Mouse (Mus musculus): ENCODE data around the gene Tor1a. TPM values are rescaled to one million over a fixed set of nuclear protein-coding genes. Genes with fewer than 3 reads are reported as not detected.
"Not testable (repeated sequence)": the region's sequence is repeated elsewhere in the genome, so short reads cannot be mapped to it uniquely, and the experiment has no call there.

Gene Tor1a
- total RNA-seq, 2 experiments from 2014 or later: 32.5 to 35.7 TPM

DNA sequence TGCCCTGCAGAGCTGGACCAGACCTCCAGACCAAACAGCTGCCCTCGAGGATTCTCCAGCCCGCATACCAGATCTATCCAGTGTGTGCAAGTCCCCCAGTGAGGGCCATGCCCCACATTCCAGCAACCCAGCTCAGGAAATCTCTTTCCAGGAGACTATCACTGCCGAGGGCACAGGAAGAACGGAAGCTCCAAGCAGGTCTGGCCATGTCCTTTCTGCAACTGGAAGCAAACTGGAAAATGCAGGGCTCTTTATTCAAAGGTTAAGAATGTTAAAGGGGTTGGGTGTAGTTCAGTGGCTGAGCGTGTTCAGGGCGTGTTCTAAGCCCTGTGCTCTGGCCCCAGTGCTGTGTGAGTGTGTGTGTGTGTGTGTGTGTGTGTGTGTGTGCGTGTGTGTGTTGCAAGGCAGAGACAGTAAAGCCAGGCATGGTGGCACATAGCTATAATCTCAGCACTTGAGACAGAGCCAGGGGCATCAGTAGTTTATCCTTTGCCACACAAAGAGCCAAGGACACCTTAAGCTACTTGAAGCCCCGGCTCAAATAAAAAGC lies 48.9 kb downstream of the Tor1a start:
- no peak for DNase-seq

DNA sequence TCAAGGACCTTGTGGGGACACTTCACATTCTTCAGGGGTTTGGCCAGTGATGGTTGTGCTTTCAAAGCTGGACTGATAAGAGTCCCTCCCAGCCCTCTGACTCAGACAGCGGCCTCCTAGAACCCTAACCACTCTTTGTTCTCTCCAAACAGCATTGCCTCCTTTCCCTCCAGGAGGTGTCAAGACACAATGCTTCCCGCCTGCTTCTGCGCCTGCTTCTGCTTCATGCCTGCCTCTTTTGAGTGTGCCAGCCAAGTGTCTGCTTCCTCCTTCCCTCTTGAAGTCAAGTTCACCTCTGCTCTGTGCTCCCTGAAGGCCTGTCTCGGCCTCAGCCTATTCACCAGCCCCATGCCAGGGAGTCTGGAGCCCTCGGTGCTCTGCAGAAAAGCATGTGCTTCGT lies 49.6 kb downstream of the Tor1a start:
- DNase-seq: no peak

DNA sequence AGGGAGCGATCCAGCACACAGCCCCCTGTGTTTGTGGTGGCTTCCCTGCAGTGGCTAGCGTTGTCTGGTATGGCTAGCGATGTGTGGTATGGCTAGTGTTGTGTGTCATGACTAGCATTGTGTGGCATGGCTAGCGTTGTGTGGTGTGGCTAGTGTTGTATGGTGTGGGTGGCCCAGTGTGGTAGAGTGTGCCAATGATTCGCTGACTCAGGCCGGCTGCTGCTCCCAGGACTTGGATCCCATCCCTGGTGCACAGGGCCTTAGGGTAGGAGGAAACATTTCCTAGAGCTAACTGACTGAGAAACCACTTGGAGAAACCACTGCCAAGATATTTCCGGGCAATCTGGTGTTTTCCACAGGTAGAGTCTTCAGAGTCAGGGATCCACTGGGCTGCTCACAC lies 50.1 kb downstream of the Tor1a start:
- no peak for DNase-seq

DNA sequence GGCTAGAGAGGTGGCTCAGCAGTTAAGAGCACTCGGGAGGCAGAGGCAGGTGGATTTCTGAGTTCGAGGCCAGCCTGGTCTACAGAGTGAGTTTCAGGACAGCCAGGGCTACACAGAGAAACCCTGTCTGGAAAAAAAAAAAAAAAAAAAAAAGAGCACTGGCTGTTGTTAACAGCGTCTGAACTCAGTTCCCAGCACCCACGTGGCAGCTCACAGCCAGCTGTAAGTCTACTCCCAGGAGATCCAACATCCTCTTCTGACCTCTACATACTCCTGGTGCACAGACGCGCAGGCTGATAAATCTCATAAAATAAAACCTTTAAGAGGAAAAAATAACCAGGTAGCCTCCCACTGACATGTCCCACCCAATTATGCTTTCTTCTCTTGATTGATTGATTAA lies 51.8 kb downstream of the Tor1a start:
- DNase-seq: not testable (repeated sequence)

DNA sequence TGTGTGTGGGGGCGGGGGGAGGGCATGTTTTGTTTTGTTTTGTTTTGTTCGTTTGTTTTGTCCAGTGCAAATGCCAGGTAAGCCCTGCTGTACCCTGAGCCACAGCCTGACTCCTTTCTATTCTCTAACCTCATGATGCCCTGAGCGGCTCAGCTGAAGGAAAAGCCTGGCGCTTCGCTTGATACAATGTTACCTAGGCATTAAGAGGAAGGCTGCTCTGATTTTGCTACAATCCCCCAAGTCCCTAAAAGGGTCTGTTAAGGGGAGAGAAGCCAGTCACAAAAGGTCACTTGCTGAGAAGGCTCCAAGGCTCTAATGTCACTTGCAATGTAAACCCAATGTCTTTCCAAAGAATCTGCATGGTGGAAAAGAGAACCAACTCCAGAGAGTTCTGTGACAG lies 52.4 kb downstream of the Tor1a start:
- DNase-seq: no peak

DNA sequence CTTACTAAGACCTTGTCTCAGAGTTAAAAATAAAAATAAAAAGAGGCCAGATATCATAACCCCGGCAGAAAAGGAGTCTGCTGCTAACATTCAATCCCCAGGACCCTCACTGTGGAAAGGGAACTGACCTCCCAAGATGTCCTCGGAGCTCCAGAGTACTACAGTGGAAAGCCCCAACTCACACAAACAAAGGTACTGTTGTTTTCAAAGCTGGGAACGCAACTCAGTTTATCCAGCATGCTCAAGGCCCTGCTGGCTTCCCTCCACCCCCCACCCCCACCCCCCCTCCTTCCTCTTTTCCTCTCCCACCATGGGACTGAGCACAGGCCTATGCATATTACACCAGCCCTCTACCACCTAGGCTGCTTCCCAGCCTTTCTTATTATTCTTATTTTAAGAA lies 52.9 kb downstream of the Tor1a start:
- no peak for DNase-seq

DNA sequence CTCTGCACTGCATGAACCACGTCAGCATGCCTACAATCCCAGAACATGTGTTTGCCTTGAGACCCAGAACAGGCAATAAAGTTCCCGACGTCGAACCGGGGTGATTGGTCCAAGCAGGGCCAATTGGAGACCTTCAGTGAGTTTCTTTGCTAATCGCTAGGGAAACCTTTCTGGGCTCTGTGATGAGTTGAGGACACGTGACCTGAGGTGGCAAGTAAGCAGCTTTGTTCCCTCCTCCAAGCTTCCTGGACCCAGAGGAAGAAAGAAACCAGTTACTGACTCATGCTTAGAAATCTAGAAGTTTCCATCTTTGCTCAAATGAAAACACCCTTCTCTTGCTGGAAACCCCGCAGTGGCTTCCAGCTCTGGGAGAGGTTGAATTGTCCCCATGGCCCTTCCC lies 54.7 kb downstream of the Tor1a start:
- no peak for DNase-seq

DNA sequence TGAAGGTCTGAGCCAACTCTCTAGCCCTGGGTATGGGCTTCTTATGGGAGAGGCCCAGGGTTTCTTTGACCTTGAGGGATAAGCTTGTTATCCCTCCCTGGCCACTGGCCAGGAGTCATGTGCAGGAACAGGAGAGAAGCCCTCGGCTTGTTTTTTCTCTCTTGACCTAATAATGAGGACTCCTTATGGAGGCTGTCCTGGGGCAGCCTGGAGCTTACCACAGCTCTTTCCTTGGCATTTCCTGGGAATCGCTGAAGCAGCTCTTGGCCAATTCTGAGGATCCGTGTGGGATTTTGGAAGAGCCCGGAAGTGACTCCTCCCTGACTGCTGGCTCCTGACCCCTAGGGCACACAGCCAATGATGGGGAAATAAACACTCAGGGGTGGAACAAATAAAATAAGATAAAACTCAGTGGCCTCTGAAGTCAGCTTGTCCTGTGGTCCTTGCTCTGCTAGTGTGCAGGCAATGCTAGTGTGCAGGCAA lies 55.4 kb downstream of the Tor1a start:
- peak; percentile 81 for DNase-seq

Other genes starting within 250 kb of the Tor1a start
- 1 to 10 TPM in 1 of 2 experiments, under 1 TPM in 1; 0.96 to 1.2 TPM for gene 1700001O22Rik, start 164.3 kb downstream of the Tor1a start, total RNA-seq (2021)
- 10 to 100 TPM; 33.4 to 34.9 TPM for gene Ntmt1, start 160.1 kb downstream of the Tor1a start, total RNA-seq (2021)
- 10 to 100 TPM; 17.2 to 19.6 TPM for gene Asb6, start 137.6 kb downstream of the Tor1a start, total RNA-seq (2021)
- gene Prrx2, start 133.0 kb downstream of the Tor1a start, total RNA-seq (2021): 1 to 10 TPM; 2.3 to 4.0 TPM
- 10 to 100 TPM in 1 of 2 experiments, 1 to 10 TPM in 1; 9.1 to 12.0 TPM for gene Ptges, start 38.1 kb downstream of the Tor1a start, total RNA-seq (2021)
- 10 to 100 TPM; 38.8 to 44.0 TPM for gene Tor1b, start 15.0 kb downstream of the Tor1a start, total RNA-seq (2021)
- 10 to 100 TPM; 26.4 to 30.1 TPM for gene BC005624, start 14.3 kb upstream of the Tor1a start, total RNA-seq (2021)
- 10 to 100 TPM; 17.6 to 22.5 TPM for gene Usp20, start 14.3 kb upstream of the Tor1a start, total RNA-seq (2021)
- gene Fnbp1, start 174.1 kb upstream of the Tor1a start, total RNA-seq (2021): 10 to 100 TPM; 48.1 to 58.5 TPM
- gene Gpr107, start 184.4 kb upstream of the Tor1a start, total RNA-seq (2021): 10 to 100 TPM; 41.7 to 56.4 TPM